Mouse (Mus musculus): ENCODE measurements at regions not wholly inside any gene's neighbourhood (a gene's known extent, or its start where the extent isn't known, plus 50 kb on each side); places are given as distances from the start of the nearest gene placed in this dataset.

DNA sequence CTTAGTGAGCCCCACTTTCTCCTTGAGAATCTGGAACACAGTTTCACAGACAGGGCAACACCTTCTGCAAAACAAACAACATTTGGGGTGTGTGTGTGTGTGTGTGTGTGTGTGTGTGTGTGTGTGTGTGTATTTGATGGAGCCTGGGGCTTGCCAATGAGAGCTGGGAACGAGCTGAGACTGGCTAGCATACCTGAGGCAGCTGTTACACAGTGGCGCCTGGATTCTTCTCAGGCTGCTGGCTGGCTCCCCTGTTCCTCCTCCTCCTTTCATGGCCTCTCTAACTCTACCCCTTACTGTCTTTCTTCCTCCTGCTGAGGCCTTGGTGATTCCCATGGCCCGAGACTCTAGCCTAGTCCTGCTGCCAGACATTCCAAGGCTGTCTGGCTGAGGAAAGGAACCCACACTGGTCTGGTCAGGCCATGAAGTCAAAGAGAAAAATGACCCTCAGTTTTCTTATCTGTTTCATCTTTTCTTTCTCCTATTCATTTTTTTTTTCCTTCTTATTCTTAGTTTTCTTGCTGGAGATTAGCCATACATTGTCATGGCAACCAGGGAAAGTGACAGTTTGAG is 79.6 kb upstream of the Sem1 start:
- no peaks in the 10 kb centered on the region for H3K9me3 ChIP-seq
- H3K9ac ChIP-seq = no peak overlapping the region
- no peak overlapping the region for H3K27ac ChIP-seq
- no peaks in the 10 kb centered on the region for H3K36me3 ChIP-seq
- H3K27me3 ChIP-seq = no peaks in the 10 kb centered on the region
- H3K4me1 ChIP-seq = peaks cover 3% of the 10 kb centered on the region; the same call in 1 of the 2 replicates
- no peak overlapping the region for H3K4me2 ChIP-seq
- WGBS = 39% methylated on average over 3 of the region's 3 CpGs
- H3K4me3 ChIP-seq = no peak overlapping the region
- ATAC-seq (ENCODE audit: insufficient number of reproducible peaks, low FRiP score, low TSS enrichment, low read depth) = no peak

DNA sequence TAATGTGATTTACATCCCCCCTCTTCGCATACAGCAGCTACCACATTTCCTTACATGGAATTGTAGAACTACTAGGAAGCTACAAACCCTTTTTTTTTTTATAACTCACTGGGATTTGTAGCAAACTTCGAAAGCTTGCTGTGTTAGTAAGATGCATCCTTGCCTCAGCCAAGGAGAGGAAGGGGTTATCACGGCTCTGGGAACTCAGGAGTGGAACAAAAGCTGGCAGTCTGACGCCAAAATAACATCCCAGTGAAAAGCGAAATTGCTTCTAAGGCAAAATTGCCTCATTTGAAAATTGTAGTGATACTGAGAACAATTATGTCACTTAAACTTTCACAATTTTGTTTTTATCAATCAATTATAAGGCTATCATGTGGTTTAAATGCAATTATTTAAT is 81.6 kb upstream of the Sem1 start:
- Histone ChIP-seq H3K27ac (no peak overlapping the region), H3K36me3 (no peaks in the 10 kb centered on the region), H3K9ac (no peak overlapping the region), H3K9me3 (no peaks in the 10 kb centered on the region), H3K4me3 (no peak overlapping the region), H3K27me3 (no peaks in the 10 kb centered on the region), H3K4me1 (peaks cover 3% of the 10 kb centered on the region; the same call in 1 of the 2 replicates), H3K4me2 (no peak overlapping the region)
- ATAC-seq (ENCODE audit: insufficient number of reproducible peaks, low FRiP score, low TSS enrichment, low read depth) = no peak
- 42% methylated on average over 5 of the region's 5 CpGs for WGBS

DNA sequence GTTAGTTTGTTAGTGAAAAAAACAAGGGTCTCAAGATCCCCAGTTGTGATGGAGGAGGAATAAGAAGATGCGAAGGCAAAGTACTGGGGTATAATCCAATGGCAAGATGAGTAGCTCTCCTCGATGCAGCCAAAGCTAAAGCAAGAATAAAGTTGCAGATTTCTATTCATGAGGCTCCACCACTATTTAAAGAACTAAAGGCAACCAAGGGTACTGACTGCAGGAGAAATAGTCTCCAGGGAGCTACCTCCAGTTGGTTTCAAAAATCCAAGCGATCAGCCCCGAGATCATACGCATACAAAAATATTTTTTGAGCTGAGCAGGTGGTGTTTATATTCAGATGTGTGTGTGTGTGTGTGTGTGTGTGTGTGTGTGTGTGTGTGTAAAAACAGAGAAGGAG is 88.3 kb upstream of the Sem1 start:
- ATAC-seq (ENCODE audit: insufficient number of reproducible peaks, low FRiP score, low TSS enrichment, low read depth) = no peak
- no peaks in the 10 kb centered on the region for H3K9me3 ChIP-seq
- H3K27ac ChIP-seq = no peak overlapping the region
- 75% methylated on average over 5 of the region's 5 CpGs for WGBS
- H3K4me1 ChIP-seq = no peaks in the 10 kb centered on the region
- no peak overlapping the region for H3K9ac ChIP-seq
- no peak overlapping the region for H3K4me3 ChIP-seq
- no peaks in the 10 kb centered on the region for H3K27me3 ChIP-seq
- H3K4me2 ChIP-seq = no peak overlapping the region
- H3K36me3 ChIP-seq = no peaks in the 10 kb centered on the region

DNA sequence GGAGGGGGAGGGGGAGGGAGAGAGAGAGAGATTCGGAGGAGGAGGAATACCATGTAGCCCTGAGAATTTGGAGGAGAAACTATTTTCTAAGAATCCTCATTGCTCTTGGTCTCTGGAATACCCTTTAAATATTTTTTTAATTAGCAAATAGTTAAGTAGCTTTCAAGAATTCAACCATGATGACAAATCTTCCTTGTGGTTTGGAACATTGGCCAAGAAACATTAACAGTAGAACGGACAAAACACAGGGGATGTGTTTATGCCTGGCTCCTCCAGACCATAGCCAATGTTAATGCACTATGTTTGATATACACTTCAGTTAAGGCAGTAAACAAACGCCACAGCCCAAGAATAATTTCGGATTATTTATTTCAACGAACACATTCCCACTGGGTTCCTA is 110.8 kb upstream of the Sem1 start:
- WGBS = 72% methylated on average over 5 of the region's 5 CpGs
- no peak for ATAC-seq (ENCODE audit: insufficient number of reproducible peaks, low FRiP score, low TSS enrichment, low read depth)
- H3K36me3 ChIP-seq = no peaks in the 10 kb centered on the region
- no peaks in the 10 kb centered on the region for H3K27me3 ChIP-seq
- no peak overlapping the region for H3K4me3 ChIP-seq
- no peak overlapping the region for H3K4me2 ChIP-seq
- no peaks in the 10 kb centered on the region for H3K4me1 ChIP-seq
- no peak overlapping the region for H3K27ac ChIP-seq
- no peak overlapping the region for H3K9ac ChIP-seq
- no peaks in the 10 kb centered on the region for H3K9me3 ChIP-seq

DNA sequence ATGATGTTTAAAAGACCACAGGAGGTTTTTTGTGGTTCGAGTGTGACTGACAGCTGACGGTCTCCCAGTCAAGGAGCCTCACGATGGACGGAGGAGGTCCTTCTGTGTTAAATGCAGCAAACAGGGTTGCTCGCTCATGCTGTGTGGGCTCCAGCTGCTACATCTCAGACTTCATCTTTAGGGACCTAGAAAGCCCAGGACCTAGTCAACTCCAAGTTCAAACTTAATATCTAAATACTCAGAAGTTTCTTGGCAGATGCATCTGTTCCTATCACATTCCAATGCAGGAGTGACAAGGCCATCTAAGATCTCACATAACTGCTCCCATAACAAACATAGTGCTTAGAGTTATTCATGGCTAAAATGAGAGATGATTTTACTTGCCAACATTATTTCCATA is 111.7 kb upstream of the Sem1 start:
- Histone ChIP-seq H3K36me3 (no peaks in the 10 kb centered on the region), H3K9ac (no peak overlapping the region), H3K27me3 (no peaks in the 10 kb centered on the region), H3K9me3 (no peaks in the 10 kb centered on the region), H3K4me2 (no peak overlapping the region), H3K4me1 (no peaks in the 10 kb centered on the region), H3K27ac (no peak overlapping the region), H3K4me3 (no peak overlapping the region)
- ATAC-seq (ENCODE audit: insufficient number of reproducible peaks, low FRiP score, low TSS enrichment, low read depth) = no peak
- 66% methylated on average over 5 of the region's 5 CpGs for WGBS

DNA sequence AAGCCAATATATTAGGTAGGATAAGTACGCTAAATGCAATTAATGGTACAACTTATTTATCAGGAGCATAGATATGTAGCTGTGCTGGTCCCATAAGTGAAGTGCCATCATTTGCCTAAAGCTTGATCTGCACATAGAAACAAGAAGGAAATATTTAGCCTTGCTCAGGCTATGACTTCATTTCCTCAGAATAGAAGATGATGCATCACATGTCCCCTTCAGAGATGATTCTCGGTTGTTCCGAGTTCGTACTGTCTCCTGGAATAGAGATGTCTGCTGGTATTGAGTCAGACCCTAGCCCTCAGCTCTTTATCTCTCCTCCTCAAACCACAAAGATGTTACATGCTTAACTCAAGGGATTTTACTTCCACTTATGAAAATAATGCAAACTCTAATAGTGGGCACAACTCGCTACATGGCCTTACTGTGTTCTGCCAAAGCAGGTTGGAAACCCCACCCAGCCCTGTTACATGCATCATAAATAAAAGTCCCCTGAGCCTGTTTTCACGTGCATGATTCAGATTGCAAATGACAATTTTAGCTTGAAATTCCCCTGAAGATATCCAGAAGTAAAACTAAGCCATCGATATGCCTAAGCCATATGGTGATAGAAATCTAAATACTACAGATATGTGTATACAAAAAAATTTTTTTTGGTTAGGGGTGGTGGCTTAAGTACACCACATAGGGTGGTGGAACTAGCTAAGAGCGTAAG is 113.8 kb upstream of the Sem1 start:
- no peak for ATAC-seq (ENCODE audit: insufficient number of reproducible peaks, low FRiP score, low TSS enrichment, low read depth)
- 82% methylated on average over 8 of the region's 8 CpGs for WGBS
- H3K27ac ChIP-seq = no peak overlapping the region

DNA sequence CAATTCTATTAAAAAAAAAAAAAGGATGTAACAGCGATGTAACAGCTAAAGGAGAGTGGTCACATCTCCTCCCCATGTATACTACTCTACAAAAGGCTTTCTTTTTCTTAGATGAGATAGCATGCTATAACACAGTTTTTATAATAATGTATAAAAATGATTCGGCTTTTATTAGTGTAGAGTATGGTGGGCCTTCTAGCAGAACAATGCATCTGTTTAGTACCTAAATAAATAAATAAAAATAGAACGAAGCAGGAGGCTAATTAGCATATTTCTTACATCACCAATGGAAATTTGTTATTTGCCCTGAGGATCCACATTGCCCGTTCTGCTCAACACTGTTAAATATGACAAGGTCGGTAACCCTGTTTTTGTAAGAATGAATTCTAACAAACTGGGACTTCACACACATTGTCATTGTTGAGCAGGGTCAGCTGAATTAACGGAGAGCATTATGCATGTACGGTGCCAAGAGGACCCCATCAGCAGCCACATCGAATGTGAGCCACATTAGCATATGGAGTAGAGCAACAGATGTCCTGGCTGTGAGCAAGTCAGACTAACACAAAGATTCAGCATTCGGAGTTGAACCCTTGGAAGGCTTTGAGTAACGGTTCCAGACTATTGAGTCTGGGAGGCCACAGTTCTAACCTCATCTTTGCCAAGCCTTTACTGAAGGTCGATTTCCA is 117.4 kb upstream of the Sem1 start:
- no peak for ATAC-seq (ENCODE audit: insufficient number of reproducible peaks, low FRiP score, low TSS enrichment, low read depth)
- WGBS = 77% methylated on average over 11 of the region's 11 CpGs
- no peak overlapping the region for H3K9ac ChIP-seq
- H3K27me3 ChIP-seq = no peaks in the 10 kb centered on the region
- no peak overlapping the region for H3K4me2 ChIP-seq
- no peaks in the 10 kb centered on the region for H3K9me3 ChIP-seq
- H3K36me3 ChIP-seq = no peaks in the 10 kb centered on the region
- H3K4me1 ChIP-seq = no peaks in the 10 kb centered on the region
- no peak overlapping the region for H3K27ac ChIP-seq
- H3K4me3 ChIP-seq = no peak overlapping the region

More for the DNA sequence above, 113.8 kb upstream of the Sem1 start:
- Histone ChIP-seq H3K4me1 (no peaks in the 10 kb centered on the region), H3K27me3 (no peaks in the 10 kb centered on the region), H3K9me3 (no peaks in the 10 kb centered on the region), H3K9ac (no peak overlapping the region), H3K4me3 (no peak overlapping the region), H3K36me3 (no peaks in the 10 kb centered on the region), H3K4me2 (no peak overlapping the region)

DNA sequence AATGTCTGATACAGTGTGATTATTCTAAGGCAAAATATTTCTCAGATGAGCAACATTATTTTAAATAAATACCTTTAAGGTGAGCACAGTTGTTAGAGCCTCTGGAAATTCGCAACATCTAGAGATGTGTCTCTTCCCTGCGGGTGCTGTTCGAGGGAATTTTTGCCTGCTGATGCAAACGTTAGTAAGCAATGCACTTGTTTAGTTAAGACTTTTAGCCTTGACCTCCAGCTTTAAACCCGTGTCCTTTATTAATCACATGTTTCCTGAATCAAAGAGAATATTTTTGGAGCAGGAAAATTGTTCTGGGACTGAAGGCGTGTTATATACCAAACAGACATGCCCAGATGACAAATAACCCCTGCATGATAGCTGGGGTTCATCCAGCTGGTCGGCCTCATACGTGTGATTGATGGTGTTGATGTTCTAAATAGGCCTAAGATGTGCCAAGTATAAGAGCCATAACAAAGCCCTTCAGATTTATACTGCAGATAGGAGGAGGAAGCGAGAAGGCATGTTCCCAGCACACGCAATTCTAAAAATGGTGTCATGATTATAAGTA is 119.0 kb upstream of the Sem1 start:
- Histone ChIP-seq H3K9me3 (no peaks in the 10 kb centered on the region), H3K36me3 (no peaks in the 10 kb centered on the region), H3K4me1 (no peaks in the 10 kb centered on the region), H3K4me2 (no peak overlapping the region), H3K27me3 (no peaks in the 10 kb centered on the region), H3K9ac (no peak overlapping the region), H3K27ac (no peak overlapping the region), H3K4me3 (no peak overlapping the region)
- ATAC-seq (ENCODE audit: insufficient number of reproducible peaks, low FRiP score, low TSS enrichment, low read depth) = no peak
- 68% methylated on average over 10 of the region's 10 CpGs for WGBS

DNA sequence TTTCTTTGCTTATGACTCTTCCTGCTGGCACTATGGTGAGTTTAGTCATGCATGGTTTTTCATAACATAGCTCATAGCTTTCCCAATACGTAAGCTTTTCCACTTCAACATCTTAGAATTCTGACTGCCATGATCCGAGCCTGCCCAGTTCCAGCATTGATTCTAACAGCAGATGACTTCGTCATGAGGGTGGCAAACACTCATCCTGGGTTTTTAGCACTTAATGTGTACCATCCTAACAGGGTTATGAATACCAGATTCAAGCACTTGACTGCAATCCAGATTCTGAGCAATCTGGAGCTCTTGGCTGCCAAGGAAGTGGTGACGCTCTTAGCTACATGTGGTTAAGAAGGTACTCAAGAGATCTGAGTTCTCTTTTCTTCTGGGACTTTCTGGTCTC is 128.3 kb upstream of the Sem1 start:
- no peaks in the 10 kb centered on the region for H3K4me1 ChIP-seq
- H3K9me3 ChIP-seq = no peaks in the 10 kb centered on the region
- no peak overlapping the region for H3K4me2 ChIP-seq
- H3K27me3 ChIP-seq = no peaks in the 10 kb centered on the region
- H3K9ac ChIP-seq = no peak overlapping the region
- H3K36me3 ChIP-seq = no peaks in the 10 kb centered on the region
- ATAC-seq (ENCODE audit: insufficient number of reproducible peaks, low FRiP score, low TSS enrichment, low read depth) = no peak
- no peak overlapping the region for H3K27ac ChIP-seq
- 83% methylated on average over 4 of the region's 4 CpGs for WGBS
- H3K4me3 ChIP-seq = no peak overlapping the region

DNA sequence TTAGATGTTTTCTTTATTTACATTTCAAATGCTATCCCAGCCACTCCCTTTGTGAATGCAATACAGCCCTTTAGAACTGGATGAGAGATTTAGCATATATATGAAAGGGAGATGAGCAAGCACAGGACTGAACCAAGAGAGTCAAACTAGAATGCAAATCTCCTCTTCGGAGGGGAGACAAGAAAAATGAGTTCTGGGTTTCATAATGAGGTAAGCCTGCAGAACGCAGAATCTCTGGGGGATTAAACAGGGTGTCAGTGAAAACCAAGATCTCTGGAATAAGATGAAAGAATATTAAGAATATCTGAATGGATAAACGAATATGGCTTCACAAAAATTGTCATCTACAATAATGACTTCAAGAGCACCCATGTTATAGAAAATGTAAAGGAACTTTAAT is 130.6 kb upstream of the Sem1 start:
- ATAC-seq (ENCODE audit: insufficient number of reproducible peaks, low FRiP score, low TSS enrichment, low read depth) = no peak
- H3K9ac ChIP-seq = no peak overlapping the region
- no peaks in the 10 kb centered on the region for H3K4me1 ChIP-seq
- no peak overlapping the region for H3K27ac ChIP-seq
- H3K4me2 ChIP-seq = no peak overlapping the region
- no peak overlapping the region for H3K4me3 ChIP-seq
- no peaks in the 10 kb centered on the region for H3K27me3 ChIP-seq
- H3K36me3 ChIP-seq = no peaks in the 10 kb centered on the region
- 74% methylated on average over 3 of the region's 3 CpGs for WGBS
- no peaks in the 10 kb centered on the region for H3K9me3 ChIP-seq

DNA sequence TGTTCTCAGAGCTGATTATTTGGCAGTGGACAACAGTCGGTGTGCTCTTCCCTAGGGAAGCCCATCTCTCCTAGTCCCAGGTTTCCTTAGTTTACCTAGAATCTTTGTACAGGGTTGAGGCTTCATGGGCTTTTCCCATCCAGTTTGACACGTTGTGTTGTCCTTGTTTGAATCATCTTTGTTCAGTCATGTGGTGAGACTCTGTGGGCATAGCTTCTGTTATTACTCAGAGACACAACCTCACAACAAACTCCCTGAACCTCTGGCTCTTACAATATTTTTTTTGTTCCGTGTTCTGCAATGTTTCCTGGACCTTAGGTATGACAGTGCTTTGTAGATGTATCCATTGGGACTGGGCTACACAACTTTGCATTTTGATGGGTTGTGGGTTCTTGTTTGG is 132.9 kb upstream of the Dlx6 start:
- H3K4me1 ChIP-seq = no peaks in the 10 kb centered on the region
- H3K27ac ChIP-seq = no peak overlapping the region
- H3K9me3 ChIP-seq = no peaks in the 10 kb centered on the region
- no peak for ATAC-seq (ENCODE audit: insufficient number of reproducible peaks, low FRiP score, low TSS enrichment, low read depth)
- no peak overlapping the region for H3K4me3 ChIP-seq
- H3K36me3 ChIP-seq = no peaks in the 10 kb centered on the region
- H3K27me3 ChIP-seq = no peaks in the 10 kb centered on the region
- WGBS = 87% methylated on average over 3 of the region's 3 CpGs
- no peak overlapping the region for H3K4me2 ChIP-seq
- H3K9ac ChIP-seq = no peak overlapping the region

DNA sequence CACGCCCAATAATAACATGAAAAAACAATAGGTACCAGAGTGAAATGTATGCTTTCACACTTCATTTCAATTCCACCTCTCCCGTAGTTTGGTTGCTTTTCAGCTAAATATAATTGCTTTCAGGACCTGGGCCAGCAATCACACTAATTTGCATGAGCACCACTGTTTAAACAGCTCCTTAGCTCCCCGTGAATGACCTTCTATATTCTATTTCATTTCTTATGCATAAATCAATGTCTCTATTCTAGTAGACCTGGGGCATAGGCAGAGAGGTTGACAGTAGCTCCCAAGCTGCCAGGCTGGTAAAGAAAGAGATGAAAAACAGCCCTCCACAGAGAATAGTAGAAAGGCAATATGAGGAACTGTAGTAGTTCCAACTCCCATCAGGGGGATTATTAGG is 117.7 kb upstream of the Dlx6 start:
- H3K27ac ChIP-seq = no peak overlapping the region
- no peak overlapping the region for H3K4me2 ChIP-seq
- ATAC-seq (ENCODE audit: insufficient number of reproducible peaks, low FRiP score, low TSS enrichment, low read depth) = no peak
- WGBS = 53% methylated on average over 3 of the region's 3 CpGs
- H3K4me1 ChIP-seq = no peaks in the 10 kb centered on the region
- H3K9ac ChIP-seq = no peak overlapping the region
- H3K9me3 ChIP-seq = no peaks in the 10 kb centered on the region
- H3K4me3 ChIP-seq = no peak overlapping the region
- no peaks in the 10 kb centered on the region for H3K27me3 ChIP-seq
- H3K36me3 ChIP-seq = no peaks in the 10 kb centered on the region

Measured in limb, embryonic 15.5 days (tissue).